Mouse (Mus musculus): Measurements from ENCODE around the gene Taf1a.
A peak's percentile ranks its signal among the peaks of the same experiment; 100 is the strongest.
"Not testable (repeated sequence)": the region's sequence is repeated elsewhere in the genome, so short reads cannot be mapped to it uniquely, and the experiment has no call there.

The Taf1a gene

GRCm38 (mm10) chr1:183388426-183389406 lies at the start of gene Taf1a:
TSS of gene Taf1a (plus strand) at chr1:183388981.
- peak; percentile 92 to 93 for DNase-seq

GRCm38 (mm10) chr1:183342902-183343301 lies 45.9 kb upstream of the Taf1a start:
- DNase-seq: not testable (repeated sequence)

DNA sequence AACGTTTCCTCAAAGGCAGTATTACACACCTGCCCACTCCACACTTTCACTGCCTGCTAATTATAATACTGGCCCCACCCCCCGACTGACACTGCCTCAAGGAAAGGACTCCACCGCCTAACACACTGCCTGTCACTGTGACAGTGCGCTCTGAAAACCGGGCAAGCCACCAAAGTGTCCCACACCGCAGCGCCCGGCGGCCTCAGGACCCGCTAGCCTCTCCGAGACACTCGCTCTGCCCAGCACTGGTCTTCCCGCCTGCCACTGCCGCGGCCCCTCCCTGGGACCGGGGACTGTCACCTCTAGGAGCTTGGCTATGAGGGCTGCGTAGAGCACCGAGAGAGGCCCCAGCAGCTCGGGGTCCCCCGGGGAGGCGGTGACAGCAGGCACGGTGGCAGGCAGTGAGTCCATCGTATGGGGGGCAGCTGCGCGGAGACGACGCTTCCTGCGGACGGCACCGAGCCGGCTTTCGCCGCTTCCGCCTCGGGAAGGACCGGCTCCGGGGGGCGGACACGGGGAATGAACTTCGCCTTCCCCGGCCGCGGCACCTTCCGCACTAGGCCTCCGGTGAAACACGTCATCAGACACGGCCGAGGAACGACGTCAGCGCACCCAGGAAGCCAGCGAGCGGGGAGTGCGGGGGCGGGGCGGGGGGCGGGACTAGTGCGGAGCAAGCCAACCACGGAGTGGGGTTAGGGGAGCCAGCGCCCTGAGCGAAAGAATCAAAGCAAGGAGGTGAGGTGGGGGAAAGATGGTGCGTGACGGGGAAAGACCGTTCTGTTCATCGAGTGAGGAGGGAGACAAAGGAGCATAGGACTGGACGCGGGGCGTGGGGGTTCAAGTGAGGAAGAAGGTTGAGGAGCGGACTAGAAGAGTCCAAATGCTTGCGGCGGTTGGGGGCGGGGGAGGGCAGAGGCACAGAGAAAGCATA lies 43.6 kb upstream of the Taf1a start:
- peak; percentile 84 to 87 for DNase-seq

- no peak for DNase-seq
Observed at GRCm38 (mm10) chr1:183345817-183346195, 43.0 kb upstream of the Taf1a start.

DNA sequence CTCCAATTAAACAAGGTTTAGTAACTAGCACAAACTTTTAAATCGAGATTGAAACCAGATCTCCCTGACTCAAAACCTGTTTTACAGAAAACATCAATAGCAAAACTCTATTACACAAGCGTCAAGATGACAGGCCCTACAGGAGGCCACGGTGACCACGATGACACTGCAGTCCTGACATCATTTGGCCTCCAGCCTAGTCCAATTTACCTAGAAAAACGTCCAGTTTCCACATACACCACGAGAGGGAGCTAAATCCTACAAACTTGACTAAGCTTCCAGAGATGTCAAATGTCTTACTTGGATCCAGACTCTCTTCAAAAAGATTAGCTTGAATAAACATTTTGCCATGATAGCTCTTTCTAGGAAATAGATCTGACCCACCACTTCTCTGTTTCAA lies 38.9 kb upstream of the Taf1a start:
- peak; percentile 51 to 63 for DNase-seq

- DNase-seq: no peak
Observed at GRCm38 (mm10) chr1:183358901-183359300, 29.9 kb upstream of the Taf1a start.

DNA sequence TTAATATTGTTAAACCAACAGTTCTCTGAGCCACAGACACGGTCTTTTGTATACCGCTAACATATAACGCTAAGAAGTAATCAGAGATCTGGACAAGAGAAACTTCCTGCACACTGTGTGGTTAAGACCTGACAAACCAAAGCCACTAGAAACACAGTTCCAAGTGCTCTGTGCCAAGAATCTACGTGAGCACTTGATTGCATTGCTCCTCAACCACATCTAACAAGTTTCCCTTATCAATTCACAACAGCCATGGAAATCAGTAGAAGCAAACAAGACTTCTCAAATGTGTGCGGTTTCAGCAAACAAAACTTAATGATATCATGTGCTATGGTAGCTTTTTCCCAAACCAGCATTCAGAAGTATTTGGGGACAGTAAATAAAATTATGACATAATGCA lies 26.5 kb upstream of the Taf1a start:
- DNase-seq: no peak

DNA sequence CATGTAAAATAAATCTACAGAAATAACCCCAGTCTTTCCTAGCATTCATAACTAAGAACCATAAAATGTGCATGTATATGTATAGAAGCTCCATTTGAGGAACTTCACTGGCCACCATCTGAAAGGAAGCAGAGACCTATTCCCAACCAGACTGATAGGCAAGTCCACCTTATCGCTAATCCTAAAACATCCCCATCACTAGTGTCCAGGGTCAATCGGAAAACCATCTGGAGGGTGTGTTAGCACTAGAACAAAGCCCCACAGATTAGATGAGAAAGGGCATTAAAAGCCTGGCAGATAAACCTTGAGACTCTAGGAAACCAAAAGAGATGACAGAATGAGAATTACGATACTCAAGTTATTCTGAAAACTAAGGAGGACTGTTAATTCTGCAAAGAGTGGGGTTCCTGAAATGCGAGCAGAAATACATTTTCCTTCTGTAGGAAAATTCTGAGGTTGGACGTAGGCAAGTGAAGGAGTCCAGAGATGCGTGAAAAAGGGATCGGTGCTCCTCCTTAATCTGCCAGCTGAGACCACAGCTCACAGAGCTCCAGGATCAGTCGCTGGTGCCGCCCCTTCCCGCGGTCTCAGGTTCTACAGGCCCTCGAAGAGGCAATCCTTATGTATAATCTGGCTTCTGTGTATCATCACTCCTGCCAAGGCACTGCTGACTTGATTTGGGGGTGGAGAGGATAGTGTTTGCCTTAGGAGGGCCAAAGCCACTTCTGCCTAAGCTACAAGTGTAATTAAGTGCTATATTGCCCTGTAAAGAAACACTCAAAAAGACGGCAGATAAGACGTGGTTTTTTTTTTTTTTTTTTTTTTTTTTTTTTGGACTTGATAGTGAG lies 25.8 kb upstream of the Taf1a start:
- DNase-seq: no peak

DNA sequence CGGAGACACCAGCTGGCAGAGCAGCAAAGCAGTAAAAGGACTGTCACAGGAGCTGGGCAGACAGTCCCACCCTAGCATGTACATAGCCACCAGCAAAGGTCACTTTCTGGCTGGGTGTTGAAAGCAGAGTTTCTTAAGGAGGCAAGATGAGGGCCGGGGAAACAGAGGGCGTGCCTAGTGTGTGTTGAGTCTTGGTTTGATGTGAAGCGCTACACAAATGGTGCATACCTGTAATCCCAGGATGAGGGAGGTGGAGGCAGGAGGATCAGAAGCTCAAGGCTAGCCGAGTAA lies 25.3 kb upstream of the Taf1a start:
- DNase-seq: no peak

DNA sequence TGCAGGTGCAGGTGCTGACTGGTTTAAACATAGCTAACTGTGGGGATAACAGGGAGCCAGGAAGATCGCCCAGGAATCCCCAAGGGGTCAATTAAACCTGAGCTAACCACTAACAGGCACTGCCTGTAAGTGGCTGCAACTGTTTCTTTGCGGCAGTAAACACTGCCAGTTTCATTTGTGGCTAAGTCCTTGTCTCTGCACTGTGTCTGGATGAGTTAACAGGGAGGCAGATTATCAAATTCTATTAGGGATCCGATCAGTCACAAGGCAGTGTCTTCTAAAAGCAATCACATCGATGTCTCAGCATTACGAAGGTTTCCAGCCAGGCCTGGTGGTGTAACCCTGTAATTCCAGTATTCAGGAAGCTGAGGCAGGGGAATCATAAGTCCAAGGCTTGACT lies 22.4 kb upstream of the Taf1a start:
- no peak for DNase-seq

DNA sequence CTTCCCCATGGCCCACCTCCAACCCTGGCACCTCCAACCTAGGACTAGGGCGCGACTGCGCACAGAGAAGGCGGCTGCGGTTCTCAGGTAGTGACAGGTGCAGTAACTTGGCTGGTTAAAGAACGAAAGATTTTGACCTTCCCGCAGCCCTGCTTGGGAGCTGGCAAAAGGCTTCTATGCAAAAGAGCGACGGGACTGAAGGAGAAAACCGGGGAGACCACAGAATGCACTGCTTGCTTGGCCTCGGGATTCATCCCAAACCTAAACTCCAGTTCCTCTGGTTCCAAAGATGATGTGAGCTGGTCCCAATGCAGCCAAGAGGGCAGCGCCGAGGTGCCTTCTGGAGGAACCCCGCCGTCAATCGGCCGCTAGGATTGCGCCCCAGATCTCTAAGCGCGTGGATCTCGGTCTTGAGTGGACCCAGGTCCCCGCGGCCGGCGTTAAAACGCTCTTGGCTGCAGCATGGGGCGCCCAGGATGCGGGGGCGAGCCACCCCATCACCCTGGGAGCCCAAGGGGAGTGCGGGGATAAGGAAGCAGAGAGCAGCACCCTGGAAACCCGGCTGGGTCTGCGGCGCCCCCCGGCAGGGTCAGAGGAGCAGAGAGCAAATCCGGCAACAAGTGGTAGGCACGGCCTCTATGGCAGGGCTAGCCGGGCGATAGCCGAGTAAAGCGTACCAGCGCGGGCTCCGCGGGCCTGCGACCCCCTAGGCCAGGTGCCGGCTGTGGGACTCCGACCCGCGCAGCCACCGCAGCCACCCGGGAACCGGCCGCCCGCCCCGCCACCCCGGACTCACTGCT lies 20.0 kb upstream of the Taf1a start:
- DNase-seq: peak in 1 of 2 experiments; percentile 12

DNA sequence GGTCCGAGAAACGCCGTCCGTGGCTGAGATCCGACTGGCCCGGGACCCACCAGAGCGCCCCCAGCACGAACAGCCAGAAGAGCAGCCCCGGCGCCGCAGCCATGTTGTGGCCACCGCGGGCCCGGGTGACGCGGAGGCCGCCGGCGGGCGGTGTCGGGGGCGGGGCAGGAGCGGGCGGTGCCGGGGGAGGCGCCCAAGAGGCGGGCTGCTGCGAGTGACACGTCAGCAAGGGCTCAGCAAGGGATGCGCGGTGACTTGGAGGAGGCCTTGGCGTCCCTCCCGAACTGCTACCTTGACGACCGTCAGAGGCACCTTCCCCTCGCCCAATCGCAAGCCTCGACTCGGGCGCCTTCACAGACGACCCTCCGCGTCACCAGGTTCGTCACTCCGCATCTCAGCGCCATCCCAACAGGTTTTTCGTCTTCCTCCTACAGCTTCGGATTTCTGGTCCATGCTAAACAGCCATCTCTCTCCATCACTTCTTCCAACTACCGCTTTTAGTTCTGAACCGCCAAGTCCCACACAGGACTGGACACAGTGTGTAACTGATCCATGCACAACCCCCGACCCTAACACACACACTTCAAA lies 19.3 kb upstream of the Taf1a start, which contains the start of gene Mia3:
TSS of gene Mia3 (minus strand) at position 127 of the 588 bp plus-strand sequence.
- peak; percentile 93 to 95 for DNase-seq

GRCm38 (mm10) chr1:183374728-183375127 lies 14.1 kb upstream of the Taf1a start:
- DNase-seq: no peak

GRCm38 (mm10) chr1:183377045-183377444 lies 11.7 kb upstream of the Taf1a start:
- DNase-seq: no peak

GRCm38 (mm10) chr1:183378321-183378941 lies 10.3 kb upstream of the Taf1a start:
- no peak for DNase-seq

- not testable (repeated sequence) for DNase-seq
Observed at GRCm38 (mm10) chr1:183379376-183379775, 9.4 kb upstream of the Taf1a start.

GRCm38 (mm10) chr1:183381816-183382215 lies 7.0 kb upstream of the Taf1a start:
- no peak for DNase-seq

GRCm38 (mm10) chr1:183382621-183383020 lies 6.2 kb upstream of the Taf1a start:
- no peak for DNase-seq

- DNase-seq: not testable (repeated sequence)
Observed at GRCm38 (mm10) chr1:183387421-183387820, 1.4 kb upstream of the Taf1a start.

- no peak for DNase-seq
Observed at GRCm38 (mm10) chr1:183403396-183403795, 14.6 kb downstream of the Taf1a start.
